Mouse (Mus musculus): Measurements from ENCODE around the gene Zfp14. TPM values are rescaled to one million over a fixed set of nuclear protein-coding genes. Genes with fewer than 3 reads are reported as not detected.

Zfp14 gene
- total RNA-seq, 2 experiments from 2014 or later = 1.5 to 2.0 TPM

DNA sequence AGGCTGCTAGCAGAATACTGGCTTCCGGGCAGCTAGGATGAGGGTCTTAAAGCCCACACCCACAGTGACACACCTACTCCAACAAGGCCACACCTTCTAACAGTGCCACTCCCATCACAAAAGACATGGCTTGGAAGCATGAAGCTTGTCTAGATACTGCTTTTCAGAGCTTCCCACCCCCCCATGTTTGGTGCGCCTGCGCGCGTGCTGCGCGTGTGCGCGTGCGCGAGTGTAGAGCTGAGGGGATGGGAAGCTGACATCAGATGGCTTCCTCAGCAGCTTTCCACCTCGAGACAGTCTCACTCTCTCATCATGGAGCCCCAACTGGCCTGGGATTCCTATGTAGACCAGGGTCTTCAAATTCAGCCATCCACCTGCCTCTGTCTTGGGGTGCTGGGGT lies 16.8 kb downstream of the Zfp14 start:
- intact Hi-C loops (cut with DNase I; ENCODE audit: low total_unique reads) = no loop called here
- no peak for DNase-seq

DNA sequence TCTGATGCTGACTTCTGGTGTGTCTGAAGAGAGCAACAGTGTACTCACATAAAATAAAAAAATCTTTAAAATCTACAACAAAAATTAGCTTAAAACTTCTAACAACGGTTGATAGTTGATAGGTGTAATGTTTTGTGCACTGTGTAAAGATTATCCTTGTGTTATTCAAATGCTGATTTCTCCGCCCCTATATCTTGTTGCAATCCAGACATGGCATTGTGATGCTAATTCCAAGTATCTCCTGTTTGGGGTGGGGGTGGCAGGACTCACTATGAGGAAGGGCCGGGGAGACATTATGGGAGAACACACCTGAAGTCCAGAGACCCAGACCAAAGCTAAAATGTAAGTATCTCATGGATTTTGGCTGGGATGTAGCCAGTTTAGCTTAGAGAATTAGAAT lies 19.8 kb downstream of the Zfp14 start:
- DNase-seq = no peak
- intact Hi-C loops (cut with DNase I; ENCODE audit: low total_unique reads) = no loop called here

DNA sequence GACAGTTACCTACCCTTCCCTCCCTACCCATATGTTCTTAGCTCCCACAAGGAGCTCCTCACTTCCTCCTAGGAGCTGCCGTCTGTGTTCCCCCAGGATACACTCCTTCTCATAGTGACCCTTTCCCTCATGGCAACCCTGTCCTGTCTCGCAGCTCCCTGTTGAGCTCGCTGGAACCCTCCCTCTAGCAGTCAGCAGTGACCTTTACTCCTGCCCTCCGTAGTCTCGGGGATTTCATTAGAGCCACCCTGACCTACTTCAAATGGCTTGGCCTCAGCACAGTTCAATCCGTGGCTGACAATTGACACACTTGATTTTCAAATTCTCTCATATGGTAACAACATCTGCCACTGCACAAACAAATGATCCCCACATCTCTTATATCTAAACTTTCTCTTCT lies 20.5 kb downstream of the Zfp14 start:
- DNase-seq = no peak
- intact Hi-C loops (cut with DNase I; ENCODE audit: low total_unique reads) = no loop called here

- intact Hi-C loops (cut with DNase I; ENCODE audit: low total_unique reads) = no loop called here
- no peak for DNase-seq
Measured at GRCm38 (mm10) chr7:30028572-30028971, 22.6 kb downstream of the Zfp14 start.

DNA sequence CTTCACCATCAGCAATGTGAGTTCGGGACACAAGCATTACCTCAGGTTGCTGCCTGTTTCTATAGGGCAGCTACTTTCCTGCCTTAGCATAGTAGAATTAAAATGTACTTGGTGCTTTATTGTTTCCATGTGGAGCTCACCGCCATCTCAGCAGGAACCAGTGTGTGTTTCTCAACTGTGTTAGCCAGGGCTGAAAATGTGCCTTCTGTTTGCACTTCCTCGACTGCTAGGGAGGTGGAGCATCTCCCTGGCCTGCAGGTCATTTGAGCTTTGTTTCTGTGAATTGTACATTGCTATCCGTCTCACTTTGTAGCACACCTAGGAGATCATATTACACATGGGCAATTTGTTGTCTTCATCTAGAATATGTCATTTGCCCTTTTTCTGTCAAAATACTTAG lies 23.8 kb downstream of the Zfp14 start:
- intact Hi-C loops (cut with DNase I; ENCODE audit: low total_unique reads) = no loop called here
- no peak for DNase-seq

- DNase-seq = peak; percentile 24
- intact Hi-C loops (cut with DNase I; ENCODE audit: low total_unique reads) = no loop called here
Measured at GRCm38 (mm10) chr7:30025358-30025757, 25.8 kb downstream of the Zfp14 start.

GRCm38 (mm10) chr7:30023800-30024199 lies 27.4 kb downstream of the Zfp14 start:
- DNase-seq = no peak
- intact Hi-C loops (cut with DNase I; ENCODE audit: low total_unique reads) = no loop called here

- intact Hi-C loops (cut with DNase I; ENCODE audit: low total_unique reads) = no loop called here
Measured at GRCm38 (mm10) chr7:30023324-30023723, 27.9 kb downstream of the Zfp14 start.

GRCm38 (mm10) chr7:30019543-30019942 lies 31.6 kb downstream of the Zfp14 start:
- DNase-seq = no peak
- intact Hi-C loops (cut with DNase I; ENCODE audit: low total_unique reads) = loop anchor here (10.0 kb wide), 1 partner anchor 185 kb away; no protein-coding TSS in a partner anchor

More at GRCm38 (mm10) chr7:30023324-30023723, 27.9 kb downstream of the Zfp14 start:
- no peak for DNase-seq

DNA sequence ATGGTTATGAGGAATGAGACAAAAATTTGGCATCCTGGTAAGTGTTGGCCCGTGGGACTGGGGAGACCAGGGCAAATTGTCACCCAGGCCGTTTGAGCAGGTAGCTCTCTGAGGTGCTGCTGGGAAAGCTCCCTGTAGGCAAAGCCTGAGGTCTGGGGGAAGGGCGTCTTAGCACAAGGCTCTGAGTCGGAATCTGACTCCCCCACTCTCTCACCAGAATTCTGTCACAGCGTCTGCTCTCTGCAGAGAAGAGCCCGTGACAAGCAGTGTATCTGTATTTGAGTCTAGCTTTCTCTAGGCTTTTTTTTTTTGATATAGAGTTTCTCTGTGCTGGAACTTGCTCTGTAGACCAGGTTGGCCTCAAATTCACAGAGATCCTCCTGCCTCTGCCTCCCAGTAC lies 34.0 kb downstream of the Zfp14 start:
- intact Hi-C loops (cut with DNase I; ENCODE audit: low total_unique reads) = loop anchor here (10.0 kb wide), 1 partner anchor 188 kb away; no protein-coding TSS in a partner anchor
- DNase-seq = no peak

- intact Hi-C loops (cut with DNase I; ENCODE audit: low total_unique reads) = loop anchor here (10.0 kb wide), 1 partner anchor 192 kb away; no protein-coding TSS in a partner anchor
- DNase-seq = peak; percentile 30
Measured at GRCm38 (mm10) chr7:30012956-30013363, 38.2 kb downstream of the Zfp14 start.

DNA sequence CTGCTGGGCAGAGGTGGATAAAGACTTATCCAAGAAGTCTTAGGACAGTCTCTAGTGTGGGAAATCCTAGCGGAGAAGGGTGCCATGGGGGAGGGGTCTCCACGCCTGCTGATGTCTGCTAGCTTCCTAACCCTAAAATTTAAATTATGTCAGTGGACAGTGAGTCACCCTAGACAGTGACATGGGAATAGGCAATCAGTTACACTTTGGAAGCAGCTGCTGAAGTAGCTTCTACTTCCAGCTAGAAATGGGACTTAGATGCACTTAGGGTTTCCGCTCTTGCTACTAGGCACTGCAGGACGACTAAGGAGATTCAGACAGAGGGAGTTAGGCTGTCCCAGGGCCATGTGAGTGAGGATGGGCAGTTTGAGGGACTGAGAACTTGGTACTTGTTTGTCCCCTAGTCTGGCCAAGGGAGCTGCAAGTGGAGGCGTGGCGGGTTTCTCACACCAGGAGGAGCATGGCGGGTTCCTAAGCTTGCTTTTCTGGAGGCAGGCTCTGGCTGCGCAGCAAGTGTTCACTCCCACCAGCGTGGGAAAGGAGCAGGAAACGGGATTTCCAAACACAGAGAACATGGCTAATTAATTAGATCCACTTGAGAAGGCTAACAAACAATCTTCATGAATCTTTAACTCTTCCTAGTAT lies 40.5 kb downstream of the Zfp14 start:
- DNase-seq = peak; percentile 20
- intact Hi-C loops (cut with DNase I; ENCODE audit: low total_unique reads) = loop anchor here (10.0 kb wide), 1 partner anchor 194 kb away; no protein-coding TSS in a partner anchor

DNA sequence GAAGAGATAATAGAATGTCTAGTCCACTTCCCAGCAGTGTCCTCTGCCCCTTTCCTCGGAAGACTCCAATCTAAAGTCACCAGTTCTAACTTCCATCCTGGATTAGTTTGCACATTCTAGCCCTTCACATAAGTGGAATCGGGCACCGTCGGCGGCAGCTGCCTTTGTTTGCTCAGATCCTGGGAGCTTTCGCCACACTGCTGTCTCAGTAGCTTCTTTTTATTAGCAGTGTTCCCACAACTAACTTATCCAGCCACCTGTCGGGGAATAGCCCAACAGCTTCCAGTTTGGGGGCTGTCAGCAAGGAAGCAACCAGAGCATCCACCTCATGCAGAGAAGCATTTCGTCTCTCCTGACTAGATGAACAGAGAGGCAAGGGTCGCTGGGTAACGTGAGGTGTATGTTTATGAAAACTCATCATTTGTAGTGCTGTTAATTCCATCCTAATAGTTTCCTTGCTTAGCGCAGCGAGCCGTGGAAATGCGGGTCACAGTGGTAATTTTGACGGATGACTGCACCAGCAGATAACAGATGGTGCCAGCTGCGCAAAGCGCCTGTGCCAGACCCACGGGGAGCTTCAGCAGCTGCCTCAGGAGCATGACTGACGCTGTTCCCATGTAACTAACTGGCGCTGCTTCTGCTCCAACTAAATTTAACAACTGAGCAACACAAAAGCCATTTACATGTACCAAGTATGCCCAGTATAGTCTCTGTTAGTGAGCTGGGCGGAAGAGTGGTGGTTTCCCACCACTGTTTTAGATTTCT lies 41.7 kb downstream of the Zfp14 start:
- peak; percentile 81 for DNase-seq
- intact Hi-C loops (cut with DNase I; ENCODE audit: low total_unique reads) = loop anchor here (10.0 kb wide), 1 partner anchor 195 kb away; no protein-coding TSS in a partner anchor

DNA sequence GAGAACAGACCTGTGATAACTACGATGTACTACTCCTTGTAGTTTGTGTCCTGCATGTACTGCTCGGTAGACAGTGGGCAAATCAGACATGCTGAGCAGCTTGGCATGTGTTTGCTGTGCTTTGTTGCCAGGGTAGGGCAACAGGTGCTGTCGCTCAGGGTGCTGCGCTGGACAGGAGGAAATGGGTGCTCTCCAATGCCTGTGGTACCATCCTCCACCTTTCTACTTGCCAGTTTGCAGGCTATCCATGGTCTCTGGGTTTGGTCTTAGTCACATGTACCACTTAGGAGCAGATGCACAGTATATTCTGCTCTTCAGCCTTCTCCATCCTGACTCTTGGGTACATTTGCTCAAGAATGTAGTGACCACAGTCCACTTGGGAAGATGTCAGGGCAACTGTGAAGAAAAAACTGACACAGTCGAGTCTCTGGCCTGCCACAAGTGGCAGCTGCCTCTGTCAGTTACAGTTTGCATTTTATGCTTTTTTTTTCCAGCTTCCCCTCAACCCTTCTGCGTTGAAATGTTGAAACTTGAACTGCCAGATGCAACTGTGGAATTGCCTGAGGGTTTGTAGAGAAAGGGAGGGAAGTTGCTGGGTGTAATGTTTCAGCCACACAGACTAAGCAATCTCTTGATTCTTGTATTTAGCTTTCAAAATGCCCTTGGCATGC lies 43.0 kb downstream of the Zfp14 start:
- intact Hi-C loops (cut with DNase I; ENCODE audit: low total_unique reads) = no loop called here
- peak; percentile 37 for DNase-seq

GRCm38 (mm10) chr7:30007601-30008000 lies 43.6 kb downstream of the Zfp14 start:
- no peak for DNase-seq
- intact Hi-C loops (cut with DNase I; ENCODE audit: low total_unique reads) = no loop called here

- no peak for DNase-seq
- intact Hi-C loops (cut with DNase I; ENCODE audit: low total_unique reads) = no loop called here
Measured at GRCm38 (mm10) chr7:30000601-30001000, 50.6 kb downstream of the Zfp14 start.

GRCm38 (mm10) chr7:29995134-29995533 lies 56.0 kb downstream of the Zfp14 start:
- intact Hi-C loops (cut with DNase I; ENCODE audit: low total_unique reads) = no loop called here
- DNase-seq = no peak

DNA sequence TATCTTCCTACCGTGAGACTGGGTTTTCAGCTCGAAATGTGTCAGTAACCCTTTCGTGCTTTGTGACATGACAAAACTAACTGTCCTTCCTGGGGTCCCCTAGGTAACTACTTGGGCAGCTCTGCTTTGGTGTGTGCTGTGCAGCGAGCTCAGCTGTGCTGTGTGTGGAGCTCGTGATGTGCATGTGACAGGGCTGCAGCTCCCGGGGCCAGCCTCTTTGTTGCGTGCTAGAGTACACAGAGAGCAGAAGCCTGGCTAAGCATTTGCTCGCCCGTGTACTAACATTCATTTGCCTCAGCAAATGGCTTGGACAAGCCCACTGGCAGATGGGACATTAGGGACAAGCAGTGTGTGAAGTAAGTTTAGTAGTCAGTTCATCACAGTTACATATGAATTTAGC lies 57.8 kb downstream of the Zfp14 start:
- DNase-seq = no peak
- intact Hi-C loops (cut with DNase I; ENCODE audit: low total_unique reads) = no loop called here

GRCm38 (mm10) chr7:29992698-29993097 lies 58.5 kb downstream of the Zfp14 start:
- DNase-seq = no peak
- intact Hi-C loops (cut with DNase I; ENCODE audit: low total_unique reads) = no loop called here

- intact Hi-C loops (cut with DNase I; ENCODE audit: low total_unique reads) = no loop called here
- DNase-seq = peak; percentile 11
Measured at GRCm38 (mm10) chr7:29989031-29989430, 62.1 kb downstream of the Zfp14 start.
